Mouse (Mus musculus): Measurements from ENCODE around the gene Celf2. TPM values are rescaled to one million over a fixed set of nuclear protein-coding genes. Genes with fewer than 3 reads are reported as not detected.

Gene Celf2
- polyA plus RNA-seq, 1 experiment: 17.4 TPM

DNA sequence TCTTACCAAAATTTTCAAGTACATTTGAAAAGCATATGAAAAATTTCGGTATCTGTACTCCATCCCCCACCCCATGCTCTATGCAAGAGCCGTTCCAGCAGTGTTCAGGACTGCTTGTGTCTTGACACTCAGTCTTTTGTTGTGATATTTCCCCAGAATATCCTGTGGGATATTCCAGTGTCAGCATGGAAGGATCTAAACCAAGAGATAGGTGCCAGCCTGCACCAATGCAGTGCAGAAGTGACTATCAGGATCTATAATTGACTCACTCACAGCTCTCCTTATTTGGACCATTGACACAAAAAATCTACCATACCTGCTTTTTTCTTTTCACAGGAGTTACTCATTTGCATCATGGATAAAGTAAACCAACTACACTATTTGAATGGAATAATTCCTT, 116.9 kb downstream of the Celf2 start:
- H3K36me3 ChIP-seq (ENCODE audit: control insufficient read depth, insufficient read depth, low read length): no peaks in the 10 kb centered on the region
- H3K27ac ChIP-seq (ENCODE audit: control insufficient read depth, insufficient read depth, low read depth, low read length): no peak overlapping the region
- H3K27me3 ChIP-seq (ENCODE audit: control insufficient read depth, insufficient read depth, low read length): no peaks in the 10 kb centered on the region
- no peak for TF ChIP-seq POLR2A (IDR thresholded peaks at IDR 0.05; ENCODE audit: control insufficient read depth, low read depth, low read length)
- TF ChIP-seq CTCF (IDR thresholded peaks at IDR 0.05; ENCODE audit: control insufficient read depth, insufficient read depth, insufficient replicate concordance, low read depth, low read length): no peak
- no peaks in the 10 kb centered on the region for H3K4me1 ChIP-seq (ENCODE audit: control insufficient read depth, insufficient read depth, low read length)
- H3K4me3 ChIP-seq (ENCODE audit: control insufficient read depth, low read depth, low read length): no peak overlapping the region

DNA sequence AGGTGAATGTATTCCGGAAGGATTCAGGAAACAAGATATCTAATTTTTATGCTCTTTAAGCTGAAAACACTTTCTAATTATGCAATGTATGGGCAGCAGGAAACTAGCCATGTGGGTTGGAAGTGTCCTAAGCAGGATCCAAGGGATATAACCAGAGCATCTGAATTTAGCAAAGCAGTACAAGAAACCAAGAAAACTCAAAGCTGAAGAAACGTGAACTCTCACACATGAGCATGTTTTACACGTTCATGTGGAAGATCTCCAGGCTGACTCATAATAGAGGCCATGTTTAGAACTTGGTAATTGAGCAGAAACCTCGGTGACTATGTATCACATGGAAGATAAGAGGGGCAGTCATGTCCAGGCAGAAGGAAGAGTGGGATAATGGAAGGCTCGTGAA, 120.1 kb downstream of the Celf2 start:
- Histone ChIP-seq H3K27me3 (ENCODE audit: control insufficient read depth, insufficient read depth, low read length) (no peaks in the 10 kb centered on the region), H3K4me1 (ENCODE audit: control insufficient read depth, insufficient read depth, low read length) (no peaks in the 10 kb centered on the region), H3K36me3 (ENCODE audit: control insufficient read depth, insufficient read depth, low read length) (no peaks in the 10 kb centered on the region), H3K4me3 (ENCODE audit: control insufficient read depth, low read depth, low read length) (no peak overlapping the region), H3K27ac (ENCODE audit: control insufficient read depth, insufficient read depth, low read depth, low read length) (no peak overlapping the region)
- TF ChIP-seq CTCF (IDR thresholded peaks at IDR 0.05; ENCODE audit: control insufficient read depth, insufficient read depth, insufficient replicate concordance, low read depth, low read length) (no peak), POLR2A (IDR thresholded peaks at IDR 0.05; ENCODE audit: control insufficient read depth, low read depth, low read length) (no peak)

DNA sequence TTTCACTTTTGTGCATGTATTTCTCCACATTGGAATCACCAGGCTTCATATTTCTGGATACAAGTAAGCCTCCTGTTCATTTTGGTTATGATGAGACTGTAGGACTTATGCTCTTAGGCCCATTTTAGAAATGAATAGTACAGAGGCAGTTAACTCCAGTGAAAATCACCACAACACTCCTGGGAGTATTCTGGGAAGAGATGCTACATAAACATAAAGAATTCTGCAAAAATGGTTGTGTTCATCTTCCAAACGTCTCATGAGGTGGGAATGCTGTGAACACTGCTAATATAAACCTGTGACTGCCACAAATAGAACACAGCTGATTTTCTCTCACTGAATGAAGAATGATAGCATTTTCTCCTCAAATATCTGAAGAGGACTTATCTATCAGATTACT, 130.6 kb downstream of the Celf2 start:
- Histone ChIP-seq H3K27ac (ENCODE audit: control insufficient read depth, insufficient read depth, low read depth, low read length) (no peak overlapping the region), H3K36me3 (ENCODE audit: control insufficient read depth, insufficient read depth, low read length) (no peaks in the 10 kb centered on the region), H3K4me1 (ENCODE audit: control insufficient read depth, insufficient read depth, low read length) (no peaks in the 10 kb centered on the region), H3K4me3 (ENCODE audit: control insufficient read depth, low read depth, low read length) (no peak overlapping the region), H3K27me3 (ENCODE audit: control insufficient read depth, insufficient read depth, low read length) (no peaks in the 10 kb centered on the region)
- no peak for TF ChIP-seq POLR2A (IDR thresholded peaks at IDR 0.05; ENCODE audit: control insufficient read depth, low read depth, low read length)
- no peak for TF ChIP-seq CTCF (IDR thresholded peaks at IDR 0.05; ENCODE audit: control insufficient read depth, insufficient read depth, insufficient replicate concordance, low read depth, low read length)

- H3K27ac ChIP-seq (ENCODE audit: control insufficient read depth, insufficient read depth, low read depth, low read length): no peak overlapping the region
- H3K36me3 ChIP-seq (ENCODE audit: control insufficient read depth, insufficient read depth, low read length): no peaks in the 10 kb centered on the region
- TF ChIP-seq CTCF (IDR thresholded peaks at IDR 0.05; ENCODE audit: control insufficient read depth, insufficient read depth, insufficient replicate concordance, low read depth, low read length) (no peak), POLR2A (IDR thresholded peaks at IDR 0.05; ENCODE audit: control insufficient read depth, low read depth, low read length) (no peak)
- no peaks in the 10 kb centered on the region for H3K4me1 ChIP-seq (ENCODE audit: control insufficient read depth, insufficient read depth, low read length)
- no peaks in the 10 kb centered on the region for H3K27me3 ChIP-seq (ENCODE audit: control insufficient read depth, insufficient read depth, low read length)
- H3K4me3 ChIP-seq (ENCODE audit: control insufficient read depth, low read depth, low read length): no peak overlapping the region
Observed at GRCm38 (mm10) chr2:7377878-7378277, 131.5 kb downstream of the Celf2 start.

- Histone ChIP-seq H3K4me3 (ENCODE audit: control insufficient read depth, low read depth, low read length) (no peak overlapping the region), H3K4me1 (ENCODE audit: control insufficient read depth, insufficient read depth, low read length) (no peaks in the 10 kb centered on the region), H3K27me3 (ENCODE audit: control insufficient read depth, insufficient read depth, low read length) (no peaks in the 10 kb centered on the region), H3K36me3 (ENCODE audit: control insufficient read depth, insufficient read depth, low read length) (no peaks in the 10 kb centered on the region), H3K27ac (ENCODE audit: control insufficient read depth, insufficient read depth, low read depth, low read length) (no peak overlapping the region)
- TF ChIP-seq CTCF (IDR thresholded peaks at IDR 0.05; ENCODE audit: control insufficient read depth, insufficient read depth, insufficient replicate concordance, low read depth, low read length) (no peak), POLR2A (IDR thresholded peaks at IDR 0.05; ENCODE audit: control insufficient read depth, low read depth, low read length) (no peak)
Observed at GRCm38 (mm10) chr2:7367738-7368137, 141.6 kb downstream of the Celf2 start.

- no peak overlapping the region for H3K4me3 ChIP-seq (ENCODE audit: control insufficient read depth, low read depth, low read length)
- H3K36me3 ChIP-seq (ENCODE audit: control insufficient read depth, insufficient read depth, low read length): no peaks in the 10 kb centered on the region
- no peak for TF ChIP-seq CTCF (IDR thresholded peaks at IDR 0.05; ENCODE audit: control insufficient read depth, insufficient read depth, insufficient replicate concordance, low read depth, low read length)
- TF ChIP-seq POLR2A (IDR thresholded peaks at IDR 0.05; ENCODE audit: control insufficient read depth, low read depth, low read length): no peak
- no peaks in the 10 kb centered on the region for H3K4me1 ChIP-seq (ENCODE audit: control insufficient read depth, insufficient read depth, low read length)
- no peaks in the 10 kb centered on the region for H3K27me3 ChIP-seq (ENCODE audit: control insufficient read depth, insufficient read depth, low read length)
- H3K27ac ChIP-seq (ENCODE audit: control insufficient read depth, insufficient read depth, low read depth, low read length): no peak overlapping the region
Observed at GRCm38 (mm10) chr2:7359557-7359956, 149.8 kb downstream of the Celf2 start.

DNA sequence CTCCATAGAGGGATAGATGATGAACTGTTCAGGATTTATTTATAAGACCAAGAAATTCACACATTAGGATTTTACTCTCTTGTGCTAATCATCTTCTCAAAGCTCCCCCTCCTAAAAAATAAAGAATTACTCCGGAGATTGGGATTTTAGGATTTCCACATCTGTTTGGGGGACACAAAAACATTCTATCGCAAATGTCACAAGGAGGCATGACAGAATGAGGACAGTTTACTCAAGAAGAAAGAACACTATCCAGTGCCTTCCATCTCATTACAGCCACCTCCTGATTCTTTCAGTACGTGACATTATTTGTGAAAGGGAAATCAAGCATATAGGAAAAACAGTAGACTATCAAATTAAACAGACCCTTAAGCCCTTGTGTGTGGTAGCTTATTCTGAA, 150.5 kb downstream of the Celf2 start:
- H3K4me3 ChIP-seq (ENCODE audit: control insufficient read depth, low read depth, low read length): no peak overlapping the region
- H3K27ac ChIP-seq (ENCODE audit: control insufficient read depth, insufficient read depth, low read depth, low read length): no peak overlapping the region
- no peaks in the 10 kb centered on the region for H3K36me3 ChIP-seq (ENCODE audit: control insufficient read depth, insufficient read depth, low read length)
- no peaks in the 10 kb centered on the region for H3K27me3 ChIP-seq (ENCODE audit: control insufficient read depth, insufficient read depth, low read length)
- H3K4me1 ChIP-seq (ENCODE audit: control insufficient read depth, insufficient read depth, low read length): no peaks in the 10 kb centered on the region
- TF ChIP-seq POLR2A (IDR thresholded peaks at IDR 0.05; ENCODE audit: control insufficient read depth, low read depth, low read length): no peak
- TF ChIP-seq CTCF (IDR thresholded peaks at IDR 0.05; ENCODE audit: control insufficient read depth, insufficient read depth, insufficient replicate concordance, low read depth, low read length): no peak

DNA sequence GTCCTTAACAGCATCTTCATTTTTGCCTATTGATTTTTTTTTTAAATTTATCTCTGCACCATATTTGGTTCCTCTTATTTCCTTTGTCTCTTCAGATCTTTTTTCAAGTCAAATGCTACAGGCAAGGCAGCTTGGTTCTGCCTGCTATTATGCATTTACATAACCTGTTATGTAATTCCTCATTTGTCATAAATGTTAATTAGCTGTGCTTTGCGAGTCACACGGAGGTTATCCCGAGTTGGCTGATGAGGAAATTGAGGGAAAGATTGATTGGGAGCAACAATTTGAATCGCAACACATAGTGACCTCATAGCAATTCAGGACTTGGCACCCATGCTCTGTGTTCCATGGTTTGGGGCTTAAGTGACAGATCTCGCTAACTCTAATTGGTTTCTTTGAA, 158.1 kb downstream of the Celf2 start:
- H3K27ac ChIP-seq (ENCODE audit: control insufficient read depth, insufficient read depth, low read depth, low read length): no peak overlapping the region
- no peak for TF ChIP-seq POLR2A (IDR thresholded peaks at IDR 0.05; ENCODE audit: control insufficient read depth, low read depth, low read length)
- TF ChIP-seq CTCF (IDR thresholded peaks at IDR 0.05; ENCODE audit: control insufficient read depth, insufficient read depth, insufficient replicate concordance, low read depth, low read length): no peak
- H3K4me1 ChIP-seq (ENCODE audit: control insufficient read depth, insufficient read depth, low read length): no peaks in the 10 kb centered on the region
- H3K27me3 ChIP-seq (ENCODE audit: control insufficient read depth, insufficient read depth, low read length): no peaks in the 10 kb centered on the region
- no peaks in the 10 kb centered on the region for H3K36me3 ChIP-seq (ENCODE audit: control insufficient read depth, insufficient read depth, low read length)
- no peak overlapping the region for H3K4me3 ChIP-seq (ENCODE audit: control insufficient read depth, low read depth, low read length)
